Mouse (Mus musculus) left cerebral cortex, adult 2 months (tissue): ENCODE data around the gene Ntrk3. TPM values are rescaled to one million over a fixed set of nuclear protein-coding genes. Genes with fewer than 3 reads are reported as not detected.

ENCODE experiments used
- DNase-seq, 2 experiments: peaks; one replicate each; pipeline ENCODE4 v3.0.0; 2021 to 2022; ENCODE audit warnings: low spot score in 2 of 2, mixed read lengths in 1 of 2; ENCODE audit errors: extremely low spot score in 1 of 2
- H3K27ac ChIP-seq: fragments of 200-600 bp; 2 replicates; pipeline ENCODE4 v1.8.1; 2022
- H3K4me3 ChIP-seq: fragments of 200-600 bp; 2 replicates; pipeline ENCODE4 v1.8.1; 2022
- CTCF ChIP-seq: fragments of 200-600 bp; IDR thresholded peaks from 2 replicates; pipeline ENCODE4 v1.8.1; 2022; ENCODE audit warnings: antibody characterized with exemption, mild to moderate bottlenecking, moderate library complexity
- intact Hi-C: fragments of 180-260 bp; cut with DNase I; formaldehyde crosslinking; loops from one replicate; pipeline ENCODE4 v1.15.1; 2025
- total RNA-seq, 2 experiments: library from RNA; stranded (reverse); gene quantifications; 2 replicates each; pipeline ENCODE4 v1.2.3; 2021

Gene Ntrk3
- total RNA-seq, 2 experiments from 2014 or later = 173 to 179 TPM

DNA sequence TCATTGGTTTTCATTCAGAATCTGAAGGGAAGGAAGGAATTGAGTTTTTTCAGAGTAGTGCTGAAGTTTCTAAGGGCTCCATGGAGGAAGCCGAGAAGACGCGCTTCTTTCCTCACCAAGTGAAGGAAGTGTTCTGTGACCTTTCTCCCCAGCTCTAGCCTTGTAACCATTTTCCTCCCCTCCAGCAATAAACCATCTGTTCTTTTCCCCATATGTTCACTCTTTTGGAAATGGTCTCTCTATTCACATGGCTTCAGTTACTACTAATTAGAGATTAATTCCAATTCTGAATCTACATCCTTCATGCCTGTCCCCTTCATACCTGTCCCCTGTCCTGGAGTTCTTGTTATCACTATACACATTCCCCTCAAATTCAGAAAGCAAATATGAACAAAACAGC lies 209.8 kb downstream of the Ntrk3 start:
- no peak overlapping the region for H3K27ac ChIP-seq
- TF ChIP-seq CTCF = no peak
- intact Hi-C loops = no loop called here

DNA sequence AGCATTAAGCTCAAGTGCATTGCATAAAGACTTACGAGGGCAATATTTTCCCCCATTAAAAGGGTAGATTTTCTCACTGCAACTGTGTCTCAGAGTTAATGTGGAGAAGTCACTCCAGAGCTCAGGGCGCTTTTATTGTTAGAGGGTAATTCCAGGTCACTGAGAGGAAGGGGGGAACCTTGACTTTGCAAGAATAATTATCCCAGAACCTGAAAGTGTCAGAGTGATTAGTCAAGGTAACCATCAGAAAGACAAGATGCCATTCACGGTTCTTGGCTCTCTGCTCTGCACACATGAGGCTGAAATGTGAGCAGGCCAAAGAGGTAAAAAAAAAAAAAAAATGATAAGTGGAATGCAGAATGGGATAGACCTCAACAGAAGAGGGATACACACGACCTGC lies 210.2 kb downstream of the Ntrk3 start:
- Histone ChIP-seq H3K27ac (no peak overlapping the region), H3K4me3 (no peak overlapping the region)
- DNase-seq = no peak
- intact Hi-C loops = no loop called here
- no peak for TF ChIP-seq CTCF

More for the DNA sequence above, 209.8 kb downstream of the Ntrk3 start:
- H3K4me3 ChIP-seq = no peak overlapping the region
- no peak for DNase-seq

- no peak for TF ChIP-seq CTCF
- no peak overlapping the region for H3K4me3 ChIP-seq
- intact Hi-C loops = no loop called here
- DNase-seq = peak; percentile 33 to 35
- H3K27ac ChIP-seq = no peak overlapping the region
Observed at GRCm38 (mm10) chr7:78520243-78520927, 217.4 kb downstream of the Ntrk3 start.

- no peak for DNase-seq
- intact Hi-C loops = no loop called here
- no peak for TF ChIP-seq CTCF
- Histone ChIP-seq H3K27ac (no peak overlapping the region), H3K4me3 (no peak overlapping the region)
Observed at GRCm38 (mm10) chr7:78519689-78520088, 218.1 kb downstream of the Ntrk3 start.

GRCm38 (mm10) chr7:78518760-78519363 lies 218.9 kb downstream of the Ntrk3 start:
- no peak for TF ChIP-seq CTCF
- intact Hi-C loops = no loop called here
- Histone ChIP-seq H3K4me3 (no peak overlapping the region), H3K27ac (no peak overlapping the region)
- DNase-seq = no peak

- Histone ChIP-seq H3K27ac (no peak overlapping the region), H3K4me3 (no peak overlapping the region)
- intact Hi-C loops = no loop called here
- no peak for TF ChIP-seq CTCF
- no peak for DNase-seq
Observed at GRCm38 (mm10) chr7:78515042-78515609, 222.7 kb downstream of the Ntrk3 start.

DNA sequence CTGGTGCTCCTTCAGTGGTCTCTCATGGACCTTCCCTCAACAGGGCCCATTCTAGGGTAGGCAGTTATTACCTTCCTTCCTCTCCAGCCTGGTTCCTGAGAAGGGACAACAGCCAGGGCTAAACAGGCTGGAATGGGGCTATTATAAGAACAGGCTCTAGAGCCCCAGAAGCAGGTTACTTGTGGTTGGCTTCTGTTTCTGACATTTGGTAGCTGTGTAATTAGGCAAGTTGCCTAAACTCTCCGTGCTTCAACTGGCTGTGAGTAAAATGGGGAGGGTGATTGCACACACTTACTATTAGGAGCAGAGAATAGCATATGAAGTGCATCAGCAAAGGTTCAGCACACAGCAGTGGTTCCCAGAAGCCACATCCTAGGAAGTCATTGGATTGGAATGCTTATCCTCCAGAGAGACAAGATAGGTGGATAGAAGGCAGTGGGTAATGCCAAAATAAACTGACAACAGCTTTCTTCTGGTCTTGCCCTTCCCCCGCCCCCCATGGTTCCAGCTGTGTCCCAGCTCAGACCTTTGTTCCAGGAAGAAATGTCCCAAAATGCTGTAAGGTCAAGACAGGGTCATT lies 230.7 kb downstream of the Ntrk3 start:
- DNase-seq = no peak
- intact Hi-C loops = no loop called here
- no peak overlapping the region for H3K4me3 ChIP-seq
- no peak overlapping the region for H3K27ac ChIP-seq
- TF ChIP-seq CTCF = no peak

DNA sequence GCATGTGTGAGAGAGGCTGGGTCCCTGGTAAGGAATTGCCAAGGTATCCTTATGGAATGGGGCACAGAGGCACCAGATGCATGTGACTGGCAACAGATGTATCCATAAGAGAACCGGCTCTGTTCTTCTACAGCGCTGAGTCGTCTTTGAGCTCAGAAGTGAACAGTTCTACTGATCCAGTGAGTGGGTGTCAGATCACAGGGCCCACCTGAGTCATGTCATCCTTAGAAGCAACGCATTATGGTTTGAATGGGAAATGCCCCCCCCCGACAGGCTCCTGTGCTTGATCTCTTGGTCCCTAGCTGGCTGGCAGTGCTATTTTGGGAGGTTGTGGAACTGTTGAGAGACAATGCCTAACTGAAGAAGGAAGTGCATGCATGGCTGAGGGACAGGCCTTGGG lies 236.9 kb downstream of the Ntrk3 start:
- TF ChIP-seq CTCF = no peak
- intact Hi-C loops = no loop called here
- H3K4me3 ChIP-seq = no peak overlapping the region
- DNase-seq = no peak
- H3K27ac ChIP-seq = no peak overlapping the region

- DNase-seq = no peak
- intact Hi-C loops = no loop called here
- H3K27ac ChIP-seq = peak overlapping the region; percentile 1; the same call in 1 of the 2 replicates
- no peak overlapping the region for H3K4me3 ChIP-seq
- TF ChIP-seq CTCF = no peak
Observed at GRCm38 (mm10) chr7:78499970-78500369, 237.8 kb downstream of the Ntrk3 start.

DNA sequence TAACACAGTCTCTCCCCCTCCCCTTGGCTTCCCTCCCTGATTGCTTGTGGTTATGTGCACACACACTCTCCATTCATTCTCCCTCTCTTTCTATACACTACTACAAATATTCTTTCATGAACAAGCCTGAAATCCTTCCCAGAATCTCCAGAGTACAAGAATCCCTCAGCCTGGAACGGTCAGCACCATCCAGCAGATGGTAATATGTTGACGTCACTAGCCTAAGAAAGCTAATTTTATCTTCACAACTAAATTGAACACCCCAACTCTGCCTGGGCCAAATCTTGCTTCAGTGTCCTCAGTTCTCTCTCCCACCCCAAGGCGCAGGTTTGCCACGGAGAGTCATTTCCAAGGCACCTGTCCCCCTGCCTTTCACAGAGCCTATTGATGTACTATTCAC lies 239.5 kb downstream of the Ntrk3 start:
- no peak for TF ChIP-seq CTCF
- Histone ChIP-seq H3K4me3 (no peak overlapping the region), H3K27ac (no peak overlapping the region; the same call in 1 of the 2 replicates)
- peak in 1 of 2 experiments; percentile 25 for DNase-seq
- intact Hi-C loops = no loop called here

DNA sequence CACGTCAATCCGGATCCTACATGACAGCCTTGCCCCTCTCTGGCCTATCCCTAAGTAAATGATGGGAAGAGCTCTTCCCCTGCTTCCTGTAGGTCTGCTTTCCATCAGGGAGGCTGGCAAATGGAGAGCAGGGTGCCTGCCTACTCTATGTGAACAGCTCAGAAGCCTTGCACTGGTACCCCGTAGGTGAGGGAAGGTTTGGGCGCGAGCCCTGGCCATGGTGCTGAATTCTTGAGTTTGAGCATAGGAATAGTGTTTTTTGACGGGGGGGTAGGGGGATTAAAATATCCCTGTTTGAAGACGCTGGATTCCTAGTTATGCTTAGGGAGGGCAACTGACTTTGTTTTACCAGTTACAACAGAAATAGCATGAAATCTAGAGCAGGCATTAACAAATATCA lies 240.0 kb downstream of the Ntrk3 start:
- Histone ChIP-seq H3K4me3 (no peak overlapping the region), H3K27ac (no peak overlapping the region)
- no peak for DNase-seq
- intact Hi-C loops = no loop called here
- no peak for TF ChIP-seq CTCF

DNA sequence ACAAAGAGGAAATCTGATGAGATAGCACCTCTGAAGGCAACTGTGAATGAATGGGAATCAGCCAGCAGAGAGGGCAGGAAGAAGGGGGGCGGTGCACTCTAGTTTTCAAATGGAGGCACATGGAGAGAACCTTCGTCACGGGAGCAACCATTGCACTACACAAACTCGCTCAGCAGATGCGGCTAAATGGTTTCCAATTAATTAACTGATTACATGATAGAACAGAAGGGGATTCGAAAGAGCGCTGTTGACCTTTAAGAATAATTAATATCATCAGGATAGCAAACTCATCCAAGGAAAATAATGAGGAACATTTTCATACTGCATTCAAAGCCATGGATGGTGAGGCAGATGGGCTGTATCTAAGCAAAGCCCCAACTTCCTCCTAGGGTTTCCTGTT lies 244.2 kb downstream of the Ntrk3 start:
- no peak overlapping the region for H3K4me3 ChIP-seq
- DNase-seq = no peak
- intact Hi-C loops = no loop called here
- TF ChIP-seq CTCF = no peak
- H3K27ac ChIP-seq = no peak overlapping the region
